Mouse (Mus musculus) kidney, adult 11 months (tissue): Measurements from ENCODE around the gene Tardbp.

Experiments
- DNase-seq: peaks from one replicate; pipeline ENCODE4 v3.0.0; 2022

The Tardbp gene

DNA sequence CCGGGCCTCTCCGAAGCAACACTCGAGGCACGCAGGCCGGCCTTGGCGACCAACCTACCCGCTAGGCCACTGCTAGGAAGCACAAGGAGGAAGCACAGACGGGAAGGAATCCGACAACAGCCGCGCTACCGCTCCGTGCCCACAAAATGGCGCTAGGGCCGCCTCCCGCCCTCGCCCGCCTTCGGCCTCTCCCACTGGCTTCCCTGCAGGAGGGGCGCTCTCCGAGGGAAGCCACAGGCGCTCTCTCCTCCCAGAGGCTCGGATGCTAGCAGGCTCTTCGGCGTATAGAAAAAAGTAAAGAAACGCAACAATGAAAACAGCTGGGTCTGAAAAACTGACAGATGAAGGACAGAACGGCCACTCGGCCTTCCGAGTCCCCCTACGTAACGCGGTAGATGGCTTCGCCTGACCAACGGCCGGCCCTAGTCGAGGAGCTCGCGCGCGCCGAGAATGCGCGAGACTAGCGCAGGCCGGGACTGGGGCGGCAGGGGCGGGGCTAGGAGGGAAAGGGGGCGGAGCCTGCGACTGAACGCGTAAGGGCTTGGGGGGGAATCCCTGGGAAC lies at the start of gene Tardbp:
Tardbp (minus strand) TSS at position 397 of the 563 bp plus-strand sequence.
- peak; percentile 93 for DNase-seq

DNA sequence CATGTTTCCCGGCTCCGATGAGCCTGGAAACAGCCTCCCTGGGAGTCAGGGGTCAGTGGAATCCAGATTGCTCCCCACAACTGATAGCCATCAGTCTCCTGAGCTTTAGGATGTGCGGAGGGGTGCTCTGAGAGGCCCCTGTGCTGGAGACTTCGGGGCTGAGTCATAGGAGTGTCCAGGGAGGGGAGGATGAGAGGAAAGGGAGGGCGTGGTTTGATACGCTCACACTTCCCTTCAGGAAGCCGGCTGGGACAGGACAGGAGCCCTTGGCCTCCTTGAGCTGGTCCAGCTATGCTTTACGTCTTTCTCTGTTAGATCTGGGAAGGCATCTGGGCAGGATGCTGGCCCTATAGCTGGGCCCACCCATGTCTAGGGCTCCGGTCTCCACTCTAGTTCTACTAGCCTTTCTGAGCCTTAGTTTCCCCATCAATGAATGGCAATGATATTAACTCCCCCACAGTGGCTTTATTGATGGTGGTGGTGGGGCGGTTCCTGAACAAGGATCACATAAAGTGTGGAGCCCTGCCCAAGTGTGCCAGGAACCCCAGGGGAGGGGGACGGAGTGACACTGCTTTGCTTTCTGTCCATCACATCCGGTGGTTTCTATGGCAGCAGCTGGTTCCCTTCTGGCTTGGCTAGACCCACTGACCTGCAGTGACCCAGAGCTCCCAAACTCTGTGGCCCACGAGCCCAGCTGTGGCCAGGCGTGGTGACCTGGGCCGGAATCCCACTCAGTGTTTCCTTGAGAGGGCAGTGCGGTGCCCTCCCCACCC lies 49.6 kb upstream of the Tardbp start:
- peak; percentile 43 for DNase-seq

DNA sequence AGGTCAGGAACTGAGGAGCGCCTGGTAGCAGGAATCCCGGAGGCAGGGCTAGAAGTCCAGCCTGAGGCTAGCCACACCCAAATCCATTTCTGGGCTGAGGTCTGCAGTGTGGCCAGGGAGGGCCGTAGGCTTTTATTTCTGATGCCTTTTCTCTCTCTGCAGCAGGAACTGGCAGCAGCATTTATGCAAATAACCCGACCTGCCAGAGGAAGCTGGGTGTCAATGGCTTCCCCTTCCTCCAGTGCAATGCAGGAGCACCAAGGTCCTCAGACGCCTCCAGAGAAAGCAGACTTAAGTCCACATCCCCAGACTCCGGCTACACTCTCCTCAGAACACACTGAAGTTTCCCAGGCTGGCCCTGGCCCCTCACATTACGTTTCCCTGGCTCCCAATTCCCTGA lies 48.2 kb upstream of the Tardbp start:
- DNase-seq = no peak

DNA sequence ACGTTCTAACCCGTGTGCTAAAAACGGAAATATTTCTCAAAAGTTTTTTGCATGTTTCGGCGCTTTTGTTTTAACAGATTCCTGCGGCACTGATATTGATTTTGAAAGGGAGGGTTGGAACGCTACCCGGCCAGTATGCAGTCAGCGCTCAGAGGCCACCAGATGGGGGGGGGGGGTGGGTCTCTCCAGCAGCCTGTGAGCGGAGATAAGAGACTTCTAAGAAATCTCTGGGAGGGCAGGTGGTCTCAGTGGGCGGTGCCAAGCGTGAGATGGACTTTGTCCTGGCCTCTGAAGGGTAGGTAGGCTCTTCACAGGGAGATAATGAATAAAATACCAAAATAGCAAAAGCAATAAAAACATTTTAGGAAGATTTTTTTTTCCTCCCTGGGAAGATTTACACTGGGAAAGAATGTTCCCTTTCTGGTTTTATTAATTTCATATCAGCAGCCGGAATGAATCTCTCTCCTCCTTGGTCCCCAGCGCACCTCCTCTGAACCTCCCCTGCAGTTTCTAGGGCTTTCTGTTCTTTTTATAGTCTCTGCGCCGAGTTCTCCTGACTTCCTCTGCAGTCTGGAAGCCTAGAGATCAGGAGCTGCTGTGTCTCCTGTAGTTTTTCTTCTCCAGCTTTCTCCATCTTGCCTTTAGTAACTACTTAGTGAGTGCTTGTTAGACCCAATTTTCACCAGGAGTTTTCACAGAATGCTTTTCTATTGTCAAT lies 44.6 kb upstream of the Tardbp start:
- DNase-seq = no peak

DNA sequence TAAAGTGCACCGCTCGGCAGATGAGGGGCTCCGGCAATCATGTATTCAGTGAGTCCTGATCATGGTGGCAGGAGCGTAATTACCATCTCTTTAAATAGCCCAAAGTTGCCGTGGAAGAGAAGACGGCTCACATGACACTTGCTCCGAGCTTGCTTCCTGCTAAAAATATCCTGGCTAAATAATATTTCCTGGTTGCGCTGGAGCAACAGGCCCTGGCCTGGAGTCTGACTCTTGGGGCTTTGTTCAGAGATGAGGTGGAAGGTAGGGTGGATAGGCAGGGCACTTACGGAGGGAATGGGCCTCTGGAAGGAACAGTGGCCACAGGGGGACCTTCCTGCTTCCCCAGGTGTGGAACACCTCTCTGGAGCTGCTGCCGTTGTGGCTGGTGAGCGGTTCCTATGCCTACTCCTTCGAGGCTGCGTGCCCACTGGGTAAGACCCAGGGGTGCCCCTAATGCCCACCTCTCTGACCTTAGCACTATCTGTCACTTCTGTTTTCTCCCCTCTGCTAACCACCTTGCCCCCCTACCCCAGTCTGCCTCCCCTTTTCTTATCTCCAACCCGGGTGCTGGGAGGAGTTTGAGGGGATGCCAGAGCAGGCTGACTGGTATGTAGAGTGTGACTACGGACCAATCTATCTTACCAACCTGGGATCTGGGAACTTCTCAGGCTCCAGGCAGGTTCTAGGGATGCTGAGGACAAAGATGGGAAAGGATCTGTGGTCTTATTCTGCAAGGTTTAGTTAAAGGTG lies 40.4 kb upstream of the Tardbp start:
- DNase-seq = no peak

DNA sequence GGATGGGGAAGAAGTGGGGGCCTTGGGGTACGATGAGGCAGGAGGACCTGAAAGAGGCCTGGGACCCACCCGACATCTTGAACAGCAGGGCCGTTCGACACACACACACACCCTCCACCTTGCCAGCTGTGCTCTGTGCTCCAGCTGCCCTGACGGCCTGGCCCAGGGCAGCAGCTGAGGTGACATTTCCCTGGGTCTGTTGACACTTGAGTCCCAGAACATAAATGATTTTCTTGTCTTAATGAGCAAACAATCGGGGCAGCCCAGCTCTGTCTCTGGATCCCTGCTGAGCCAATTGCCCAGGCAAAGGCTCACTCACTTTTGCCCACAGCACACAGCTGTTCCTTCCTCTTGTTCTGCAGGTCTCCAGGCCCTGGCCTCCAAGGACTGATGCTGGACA lies 37.2 kb upstream of the Tardbp start:
- no peak for DNase-seq

DNA sequence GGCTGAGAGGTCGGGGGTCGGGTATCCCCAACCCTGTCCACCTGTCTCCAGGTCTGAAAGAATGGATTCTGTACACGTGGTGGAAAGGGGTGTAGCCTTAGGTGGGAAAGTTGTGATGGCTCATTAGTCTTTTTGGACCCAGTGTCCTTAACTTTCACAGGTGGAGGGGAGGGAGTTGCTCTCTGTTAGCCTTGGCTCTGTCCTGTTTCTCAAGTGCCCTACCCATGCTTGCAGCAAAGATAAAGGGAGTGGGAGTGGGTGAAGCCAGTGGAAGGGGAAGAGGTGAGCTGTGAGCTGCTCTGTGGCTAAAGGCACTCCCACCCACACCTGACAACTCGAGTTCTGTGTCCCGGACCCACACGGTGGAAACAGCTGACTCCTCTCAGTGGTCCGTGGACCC lies 36.5 kb upstream of the Tardbp start:
- no peak for DNase-seq

DNA sequence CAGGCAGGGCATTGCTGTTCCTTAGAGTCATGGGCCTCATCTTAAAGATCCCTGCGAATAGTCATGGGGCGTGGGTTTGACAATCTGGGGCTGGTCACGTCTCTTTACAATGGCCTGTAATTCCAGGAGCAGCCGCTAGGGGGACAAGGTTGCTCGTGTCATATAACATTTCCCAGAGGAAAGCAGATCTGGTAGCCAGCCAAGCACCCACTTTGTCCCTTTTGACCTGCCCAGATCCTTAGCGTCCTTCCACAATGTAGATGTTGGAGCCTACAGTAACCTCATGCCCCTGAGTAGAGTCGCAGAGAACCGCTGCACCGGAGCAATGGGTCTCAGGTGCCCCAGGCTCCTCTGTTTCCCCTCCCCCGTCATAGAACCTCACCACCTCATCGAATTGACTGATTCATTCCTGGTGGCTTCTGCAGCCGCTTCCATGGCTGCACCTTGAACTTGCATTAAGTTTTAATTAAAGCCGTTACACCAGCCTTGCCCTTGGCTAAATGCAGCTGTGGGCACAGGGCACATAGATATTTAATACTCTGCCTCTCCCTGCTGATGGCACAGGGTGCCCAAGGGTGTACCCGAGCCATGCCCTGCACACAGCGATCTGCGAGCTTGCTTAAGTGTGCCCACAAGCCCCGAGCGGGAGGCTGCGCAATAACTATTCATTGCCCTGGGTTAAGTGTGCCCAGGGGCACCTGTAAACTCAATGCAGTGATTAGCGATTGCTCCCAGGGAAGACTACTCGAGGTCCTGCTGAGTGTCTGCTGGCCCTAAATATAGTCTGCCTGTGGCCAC lies 35.5 kb upstream of the Tardbp start:
- DNase-seq = peak; percentile 61

DNA sequence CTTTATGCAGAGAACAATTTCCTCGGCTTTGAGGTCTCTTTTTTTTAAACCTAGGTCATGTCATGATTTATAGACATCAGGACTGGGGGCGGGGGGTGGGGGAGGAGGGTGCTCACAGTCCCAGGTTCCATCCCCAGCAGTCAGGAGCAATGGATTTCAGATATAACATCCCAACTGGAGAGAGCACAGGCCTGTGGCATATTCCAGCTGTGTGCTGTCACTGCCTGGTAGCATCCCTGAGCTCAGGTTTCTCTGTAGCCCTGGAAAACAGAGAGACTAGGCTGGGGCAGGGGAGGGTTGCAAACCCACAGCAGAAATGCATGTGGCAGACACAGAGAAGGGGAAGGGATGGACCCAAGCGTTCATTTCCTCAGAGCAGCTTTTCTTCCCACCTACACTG lies 33.4 kb upstream of the Tardbp start:
- DNase-seq = no peak

DNA sequence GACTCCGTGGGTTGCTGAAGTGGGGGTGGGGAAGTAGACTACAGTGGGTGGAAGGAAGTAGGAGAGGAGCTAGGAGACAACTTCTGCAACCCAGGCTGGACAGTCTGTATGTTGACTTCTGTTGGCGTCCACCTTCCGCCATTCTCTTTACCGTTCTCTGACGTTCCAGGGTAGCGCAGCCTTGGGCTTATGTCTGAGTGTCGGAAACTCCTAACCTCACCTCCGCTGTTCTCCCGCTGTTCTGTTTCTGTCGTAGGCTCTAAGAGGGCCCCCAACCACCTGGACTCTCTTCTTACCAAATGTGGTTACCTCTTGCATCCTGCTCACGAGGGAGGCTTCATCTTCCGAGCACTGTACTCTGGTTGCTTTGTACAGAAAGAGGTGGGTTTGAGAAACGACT lies 31.0 kb upstream of the Tardbp start:
- DNase-seq = no peak

DNA sequence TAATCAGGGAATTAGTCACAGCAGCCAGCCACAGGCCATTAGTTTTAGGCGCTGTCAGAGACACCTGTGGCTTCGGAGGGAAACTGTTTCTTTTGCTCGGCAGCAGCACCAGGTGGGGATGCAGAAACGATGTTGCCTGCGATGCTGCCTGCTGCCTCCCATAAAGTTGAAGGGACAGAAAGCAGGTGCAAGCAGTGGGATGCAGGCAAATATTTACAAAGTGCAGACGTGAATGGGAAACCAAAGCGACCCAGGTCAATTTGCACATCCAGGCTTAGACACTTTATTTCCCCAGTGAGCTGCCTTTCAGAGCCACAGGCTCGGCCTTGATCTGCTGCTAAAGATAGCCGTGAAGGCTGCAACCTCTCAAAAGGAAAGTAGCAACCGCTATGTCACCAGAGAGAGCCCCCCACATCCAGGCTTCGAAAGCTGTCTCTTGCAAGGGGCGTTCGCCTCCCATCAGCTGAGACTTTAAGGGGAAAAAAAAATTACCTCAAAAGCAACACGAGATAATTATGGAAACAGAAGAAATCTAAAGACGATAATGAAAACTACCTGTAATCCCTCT lies 30.0 kb upstream of the Tardbp start:
- DNase-seq = no peak

DNA sequence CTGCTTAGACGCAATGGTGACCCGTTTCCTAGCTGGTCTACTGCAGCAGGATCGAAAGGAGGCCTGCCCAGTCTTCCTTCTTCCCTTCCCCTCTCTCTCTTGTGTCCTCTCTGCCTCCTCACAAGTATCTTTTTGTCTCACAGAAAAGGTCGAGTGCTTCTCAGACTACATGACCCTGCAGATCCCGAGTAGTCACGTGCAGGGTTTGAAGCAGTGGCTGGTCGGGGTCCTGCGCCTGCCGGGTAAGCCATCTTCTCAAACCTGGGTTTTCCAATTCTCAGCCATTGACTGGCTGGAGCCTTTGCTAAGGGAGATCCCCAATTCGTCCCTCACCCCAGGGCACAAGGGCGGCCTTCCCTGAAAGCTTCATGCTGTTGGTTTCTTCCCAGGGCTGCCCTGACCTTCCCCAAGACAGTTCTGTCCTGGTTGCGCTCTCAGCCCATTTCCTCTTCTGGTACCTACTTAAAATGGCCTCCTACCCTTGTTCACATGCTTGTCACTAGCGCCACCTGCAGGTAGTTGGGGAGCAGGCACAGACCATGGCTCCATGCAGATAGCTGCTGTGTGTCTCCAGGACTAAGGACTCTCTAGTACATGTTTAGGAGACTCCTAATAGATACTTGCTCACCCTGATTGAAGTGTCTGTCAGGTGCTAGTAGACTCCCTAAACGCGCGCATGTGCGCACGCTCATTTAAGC lies 28.0 kb upstream of the Tardbp start:
- peak; percentile 52 for DNase-seq

DNA sequence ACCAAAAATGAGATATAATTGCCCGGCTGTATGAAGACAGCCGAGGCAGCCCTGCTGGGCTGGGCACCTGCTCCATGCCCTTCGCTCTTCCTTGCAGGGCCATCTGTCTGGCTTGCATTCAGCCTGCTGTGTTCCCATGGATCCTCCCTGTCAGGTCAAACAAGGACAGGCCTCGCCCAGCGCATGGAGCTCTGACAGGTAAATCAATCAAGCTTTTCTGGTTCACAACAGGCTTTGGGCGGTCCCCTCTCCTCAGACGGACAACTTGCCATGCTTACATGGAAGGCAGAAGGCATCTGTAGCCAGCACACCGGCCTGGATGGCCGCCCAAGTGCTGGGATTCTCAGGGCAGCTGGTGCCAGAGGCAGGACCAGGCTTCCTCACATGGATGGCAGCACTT lies 24.2 kb upstream of the Tardbp start:
- peak; percentile 61 for DNase-seq

DNA sequence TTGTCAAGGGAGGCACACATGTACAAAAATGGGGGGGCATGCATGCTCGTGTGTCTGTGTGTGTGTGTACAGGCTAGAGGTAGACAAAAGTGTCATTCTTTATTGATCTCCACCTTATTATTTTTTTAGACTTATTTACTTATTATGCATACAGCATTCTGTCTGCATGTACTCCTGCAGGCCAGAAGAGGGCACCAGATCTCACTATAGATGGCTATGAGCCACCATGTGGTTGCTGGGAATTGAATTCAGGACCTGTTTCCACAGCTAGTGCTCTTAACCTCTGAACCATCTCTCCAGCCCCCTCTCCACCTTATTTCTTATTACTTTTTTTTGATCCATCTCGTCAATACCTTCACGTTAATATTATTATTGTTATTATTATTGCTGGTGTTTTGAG lies 22.5 kb upstream of the Tardbp start:
- DNase-seq = no peak

DNA sequence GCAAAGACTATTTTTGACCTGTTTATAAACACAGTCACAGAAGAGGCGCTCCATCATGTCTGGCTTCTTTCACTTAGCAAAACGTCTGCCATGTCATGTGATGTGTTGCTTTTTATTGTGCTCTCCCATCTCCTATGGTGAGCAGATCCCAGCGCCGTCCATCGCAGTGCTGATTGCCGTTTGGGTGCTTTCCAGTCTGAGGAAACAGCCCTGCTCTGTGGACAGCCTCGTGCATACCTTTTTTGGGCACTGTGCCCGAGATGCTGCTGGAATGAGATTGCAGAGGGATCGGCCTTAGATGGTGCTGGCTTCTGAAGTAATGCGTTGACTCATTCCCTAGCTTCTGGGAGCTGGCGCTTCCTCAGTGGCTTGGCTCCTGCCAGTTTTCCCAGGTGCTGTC lies 19.8 kb upstream of the Tardbp start:
- no peak for DNase-seq

DNA sequence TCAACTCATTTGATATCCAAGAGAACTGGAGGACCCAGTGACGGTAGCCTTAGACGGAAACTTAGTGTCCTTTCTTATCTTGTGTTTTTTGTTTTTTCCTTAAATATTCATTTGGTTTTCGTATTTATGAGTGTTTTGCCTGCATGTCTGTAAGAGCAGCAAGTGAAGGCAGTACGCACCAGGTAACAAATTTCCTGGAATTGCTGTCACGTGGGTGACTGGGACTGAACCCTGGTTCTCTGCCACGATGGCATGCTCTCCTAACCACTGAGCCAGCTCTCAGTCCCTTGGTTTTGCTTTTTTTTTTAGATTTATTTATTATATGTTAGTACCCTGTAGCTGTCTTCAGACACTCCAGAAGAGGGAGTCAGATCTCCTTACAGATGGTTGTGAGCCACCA lies 18.1 kb upstream of the Tardbp start:
- DNase-seq = no peak

DNA sequence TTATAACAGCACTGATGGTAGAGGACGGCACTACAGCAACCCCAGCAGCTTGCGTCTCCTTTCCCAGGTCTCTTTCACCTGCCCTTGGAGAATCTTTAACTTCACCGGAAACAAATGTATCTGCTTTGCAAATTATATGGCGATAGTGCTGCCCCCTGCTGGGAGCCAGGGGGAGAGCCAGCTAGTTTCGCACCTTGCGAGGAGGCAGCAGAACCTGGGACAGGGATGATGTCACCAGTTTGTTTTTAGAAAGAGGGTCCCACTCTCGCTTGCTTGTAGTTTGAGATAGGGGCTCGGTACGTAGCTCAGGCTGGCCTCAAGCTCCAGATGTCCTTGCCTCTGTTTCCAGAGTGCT lies 17.3 kb upstream of the Tardbp start:
- DNase-seq = peak; percentile 84

DNA sequence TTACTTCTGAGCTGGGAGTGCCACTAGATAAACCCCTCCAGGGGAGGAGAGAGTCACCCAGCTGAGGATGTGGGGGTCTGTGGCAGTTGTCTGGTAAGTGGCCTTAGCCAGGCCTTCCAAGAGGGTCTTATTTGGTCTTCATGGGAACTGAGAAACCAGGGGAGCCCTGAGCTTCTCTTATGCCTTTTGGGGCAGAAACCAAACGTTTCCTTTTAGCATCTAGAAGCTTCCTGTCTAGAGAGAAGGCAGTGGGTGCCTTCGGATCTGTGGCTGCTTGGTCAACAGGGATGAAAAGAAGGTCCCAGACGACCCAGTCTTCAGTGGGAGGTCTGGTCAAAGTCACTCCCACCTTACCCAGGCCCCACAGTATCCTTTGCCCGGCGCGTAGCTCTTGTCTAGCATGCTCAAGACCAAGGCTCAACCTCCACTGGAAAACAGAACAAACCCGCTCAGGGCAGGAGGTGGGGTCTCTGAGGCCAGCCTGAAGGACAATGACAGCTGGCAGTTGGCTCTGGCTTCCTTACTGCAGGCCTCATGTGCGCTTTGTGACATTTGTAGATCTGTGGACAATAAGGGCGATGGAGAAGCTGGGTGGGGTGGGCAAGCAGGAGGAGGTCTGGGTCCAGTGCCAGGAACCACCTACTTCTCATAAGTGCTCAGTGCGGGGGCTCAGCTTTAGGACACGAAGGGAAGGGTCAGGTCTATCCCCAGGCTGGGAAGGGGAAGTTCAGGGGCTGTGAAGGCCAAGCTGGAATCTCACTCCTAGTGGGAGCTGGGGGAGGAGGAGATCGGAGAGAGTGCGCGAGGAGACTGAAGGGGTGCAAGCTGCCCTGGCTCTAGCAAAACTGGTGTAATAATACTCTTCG lies 16.7 kb upstream of the Tardbp start, which contains the start of gene Gm572:
Gm572 (plus strand) TSS at position 27 of the 866 bp plus-strand sequence.
- DNase-seq = peak; percentile 23

DNA sequence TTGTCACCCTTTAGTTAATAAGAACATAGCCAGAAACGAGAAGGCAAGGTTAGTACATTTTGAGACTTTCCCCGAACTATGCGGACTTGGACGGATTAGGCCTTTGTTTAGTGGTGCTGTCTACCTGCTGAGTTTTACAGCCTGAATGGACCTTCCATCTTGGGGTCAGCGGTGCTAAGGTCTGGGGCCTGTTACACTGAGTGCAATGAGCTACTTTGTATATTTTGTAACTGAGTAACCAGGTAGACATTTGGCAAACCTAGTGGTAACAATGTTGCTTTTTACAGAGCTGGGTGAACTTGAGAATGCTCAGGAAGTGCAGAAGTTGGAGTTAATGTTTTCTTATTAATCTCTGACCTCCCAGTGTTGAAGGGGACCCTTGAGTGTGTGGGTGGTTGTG lies 14.3 kb upstream of the Tardbp start:
- peak; percentile 87 for DNase-seq

DNA sequence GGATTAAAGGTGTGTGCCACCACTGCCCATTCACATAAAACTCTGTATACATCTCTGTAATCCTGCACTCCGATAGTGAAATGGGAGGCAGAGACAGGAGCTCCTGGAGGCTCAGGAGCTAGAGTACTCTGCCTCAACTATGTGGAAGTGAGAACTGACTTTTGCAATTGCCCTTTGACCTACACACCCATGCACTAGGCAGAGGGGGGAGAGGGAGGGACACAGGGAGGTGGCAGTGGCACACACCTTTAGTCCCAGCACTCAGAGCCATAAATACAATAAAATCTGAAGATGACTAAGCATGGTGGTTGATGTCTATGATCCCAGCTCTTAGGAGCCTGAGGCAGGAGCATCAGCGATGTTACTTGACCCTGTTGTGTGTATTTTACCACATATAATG lies 12.6 kb upstream of the Tardbp start:
- DNase-seq = no peak

DNA sequence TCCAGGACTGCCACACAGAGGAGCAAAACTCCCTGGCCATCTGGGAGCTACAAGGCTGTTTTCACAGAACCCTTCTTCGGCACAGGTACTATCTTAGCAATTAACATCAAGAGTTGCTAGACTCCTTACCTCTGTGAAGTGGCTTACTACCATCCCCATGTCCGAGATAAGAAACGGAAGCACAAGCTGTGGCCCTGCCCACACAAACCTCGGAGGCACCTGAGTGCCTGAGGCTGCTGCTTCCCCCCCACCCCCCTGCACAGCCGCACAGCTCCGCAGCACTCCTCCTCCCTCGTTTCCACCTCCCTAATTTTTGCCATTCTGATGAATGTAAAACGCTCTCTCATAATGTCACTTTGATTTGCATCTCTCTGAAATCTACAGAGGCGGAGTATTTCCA lies 11.5 kb upstream of the Tardbp start:
- DNase-seq = no peak
